Mouse (Mus musculus): Measurements from ENCODE around the gene Rnft1. TPM values are rescaled to one million over a fixed set of nuclear protein-coding genes. Genes with fewer than 3 reads are reported as not detected.

Gene Rnft1
- total and polyA plus RNA-seq, 3 experiments = 38.1 to 42.0 TPM; not detected in 1

DNA sequence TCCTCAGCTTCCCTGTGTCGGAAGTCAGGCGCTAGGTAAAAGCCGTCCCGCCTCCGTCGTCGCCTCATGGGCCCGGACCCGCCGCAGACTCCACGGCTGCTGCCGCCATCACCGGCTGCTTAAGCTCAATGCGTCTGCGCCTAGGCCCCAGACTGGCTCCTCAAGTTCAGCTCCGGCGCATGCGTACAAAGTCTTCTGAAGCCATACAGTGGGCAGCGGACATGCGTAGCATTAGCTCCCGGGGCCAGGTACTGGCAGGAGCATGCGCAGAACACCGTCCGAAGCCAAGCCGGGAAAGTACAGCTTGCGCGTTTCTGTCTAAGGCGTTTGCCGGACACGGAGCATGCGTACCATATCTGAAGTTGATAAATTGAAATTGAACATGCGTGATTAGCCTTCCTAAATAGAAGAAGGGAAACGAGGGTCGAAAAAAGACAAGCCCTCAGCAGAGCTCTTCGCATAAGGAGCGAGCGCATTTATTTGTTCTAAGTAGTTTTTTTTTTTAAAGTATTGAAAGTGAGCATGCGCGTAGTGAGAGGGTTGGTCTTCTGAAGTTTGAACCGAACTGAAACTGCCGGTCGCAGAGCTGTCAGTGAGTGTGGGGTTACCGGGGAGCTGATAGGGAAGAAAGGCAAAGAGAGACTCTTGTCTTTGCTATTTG, 60.3 kb downstream of the Rnft1 start, which contains the start of the genes Rps6kb1 and Tubd1 (continued):
- TF ChIP-seq POLR2AphosphoS2 (IDR thresholded peaks at IDR 0.05; ENCODE audit: low read length) = peak; percentile 96
- no peak for TF ChIP-seq MEF2A (IDR thresholded peaks at IDR 0.05; ENCODE audit: extremely low read depth, insufficient replicate concordance, low read depth, low read length, poor library complexity, severe bottlenecking)
- peak; percentile 94 for TF ChIP-seq MXI1 (IDR thresholded peaks at IDR 0.05; ENCODE audit: low read depth, low read length)
- TF ChIP-seq RAD21 (IDR thresholded peaks at IDR 0.05; ENCODE audit: low read depth, low read length) = no peak
- peak; percentile 91 for TF ChIP-seq ZNF384 (IDR thresholded peaks at IDR 0.05; ENCODE audit: low read depth, low read length)
- no peak for TF ChIP-seq JUND (IDR thresholded peaks at IDR 0.05; ENCODE audit: low read depth, low read length)
- peak; percentile 93 for TF ChIP-seq MYC (IDR thresholded peaks at IDR 0.05; ENCODE audit: low read depth, low read length)
- no peak for TF ChIP-seq POLR2AphosphoS5 (IDR thresholded peaks at IDR 0.05; ENCODE audit: borderline replicate concordance, low read depth, low read length)
- TF ChIP-seq ZC3H11A (IDR thresholded peaks at IDR 0.05; ENCODE audit: low read depth, low read length) = no peak
- TF ChIP-seq USF1 (IDR thresholded peaks at IDR 0.05; ENCODE audit: low read depth, low read length) = peak; percentile 60; the same call in 1 of the 2 replicates
- no peak for TF ChIP-seq MAFK (IDR thresholded peaks at IDR 0.05; ENCODE audit: borderline replicate concordance, low read depth, low read length)
- TF ChIP-seq UBTF (IDR thresholded peaks at IDR 0.05; ENCODE audit: borderline replicate concordance, insufficient read depth, low read depth, low read length) = no peak
- 0 out of 2 replicates have a peak, but pooled peaks have one; percentile 48 for TF ChIP-seq ETS1 (IDR thresholded peaks at IDR 0.05; ENCODE audit: low read depth, low read length)
- peak; percentile 65 for TF ChIP-seq GATA1 (IDR thresholded peaks at IDR 0.05; ENCODE audit: low read depth, low read length)
- peak; percentile 88; the same call in 1 of the 2 replicates for TF ChIP-seq NRF1 (IDR thresholded peaks at IDR 0.05; ENCODE audit: insufficient read depth, low read depth, low read length, poor library complexity, severe bottlenecking)
- TF ChIP-seq TCF12 (IDR thresholded peaks at IDR 0.05; ENCODE audit: low read depth, low read length) = peak; percentile 91
- TF ChIP-seq SIN3A (IDR thresholded peaks at IDR 0.05; ENCODE audit: low read length) = peak; percentile 96
- no peak for TF ChIP-seq USF2 (IDR thresholded peaks at IDR 0.05; ENCODE audit: borderline replicate concordance in 1 of 2, insufficient read depth in 1 of 2, low read depth in 1 of 2, low read length in 2 of 2)
- no peak for TF ChIP-seq SMC3 (IDR thresholded peaks at IDR 0.05; ENCODE audit: low read depth, low read length)
- peak; percentile 100 for TF ChIP-seq HCFC1 (IDR thresholded peaks at IDR 0.05; ENCODE audit: low read depth, low read length)

DNA sequence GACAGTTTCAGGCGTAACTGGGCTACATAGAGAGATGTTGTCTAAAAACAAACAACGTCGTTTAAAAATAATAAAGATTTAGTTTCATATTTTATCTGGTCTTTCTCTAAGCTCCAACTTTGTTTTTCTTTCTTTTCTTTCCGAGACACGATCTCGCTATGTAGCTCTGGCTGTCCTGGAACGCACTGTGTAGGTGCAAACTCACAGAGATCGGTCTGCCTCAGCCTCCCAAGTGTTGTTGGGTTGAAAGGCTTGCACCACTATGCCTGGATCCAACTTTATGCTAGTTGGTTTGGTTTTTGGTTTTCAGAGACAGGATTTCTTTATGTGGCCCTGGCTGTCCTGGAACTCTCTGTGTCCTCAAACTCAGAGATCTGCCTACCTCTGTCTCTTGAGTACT, 61.1 kb downstream of the Rnft1 start:
- DNase-seq (ENCODE audit: low read depth, low spot score) = peak; percentile 69
- H3K9ac ChIP-seq (ENCODE audit: control insufficient read depth, low read depth, low read length, poor library complexity, severe bottlenecking) = peak overlapping the region; percentile 82
- H3K9me3 ChIP-seq (replicated peaks; ENCODE audit: insufficient read depth, low read length) = no peaks in the 10 kb centered on the region
- peaks cover 8 to 12% of the 10 kb centered on the region in 2 experiments for H3K4me1 ChIP-seq (ENCODE audit: control insufficient read depth in 1 of 2, insufficient read depth in 2 of 2, low read length in 2 of 2)
- H3K27ac ChIP-seq (ENCODE audit: control insufficient read depth, low read depth, low read length) = peak overlapping the region; percentile 99
- no peak for TF ChIP-seq ZNF384 (IDR thresholded peaks at IDR 0.05; ENCODE audit: low read depth, low read length)
- TF ChIP-seq MAZ (IDR thresholded peaks at IDR 0.05; ENCODE audit: low read depth, low read length) = no peak
- no peak for TF ChIP-seq MAFK (IDR thresholded peaks at IDR 0.05; ENCODE audit: borderline replicate concordance, low read depth, low read length)
- peak; percentile 42; the same call in 1 of the 2 replicates for TF ChIP-seq RCOR1 (IDR thresholded peaks at IDR 0.05; ENCODE audit: low read depth, low read length)
- no peak for TF ChIP-seq BHLHE40 (IDR thresholded peaks at IDR 0.05; ENCODE audit: borderline replicate concordance, low read depth, low read length)
- no peak for TF ChIP-seq CTCF (IDR thresholded peaks at IDR 0.05 in 2 of 3, conservative IDR thresholded peaks at IDR 0.05 in 1 of 3; ENCODE audit: control insufficient read depth in 1 of 3, insufficient read depth in 1 of 3, low read depth in 2 of 3, low read length in 3 of 3, poor library complexity in 1 of 3, severe bottlenecking in 1 of 3)
- TF ChIP-seq CHD1 (IDR thresholded peaks at IDR 0.05; ENCODE audit: low read depth, low read length) = no peak
- 0 out of 2 replicates have a peak, but pooled peaks have one; percentile 7 for TF ChIP-seq E2F4 (IDR thresholded peaks at IDR 0.05; ENCODE audit: borderline replicate concordance, low read depth, low read length)
- TF ChIP-seq NRF1 (IDR thresholded peaks at IDR 0.05; ENCODE audit: insufficient read depth, low read depth, low read length, poor library complexity, severe bottlenecking) = no peak
- 0 out of 2 replicates have a peak, but pooled peaks have one; percentile 13 for TF ChIP-seq JUND (IDR thresholded peaks at IDR 0.05; ENCODE audit: low read depth, low read length)
- H3K36me3 ChIP-seq (ENCODE audit: control insufficient read depth in 1 of 2, insufficient read depth in 2 of 2, low read length in 2 of 2) = peaks cover 5 to 26% of the 10 kb centered on the region in 2 experiments
- H3K79me2 ChIP-seq (ENCODE audit: control insufficient read depth, insufficient read depth, low read length, poor library complexity) = peaks cover 47% of the 10 kb centered on the region
- peak overlapping the region; percentile 65 to 88 for H3K4me3 ChIP-seq (ENCODE audit: control insufficient read depth in 1 of 2, insufficient read depth in 1 of 2, low read depth in 2 of 2, low read length in 2 of 2)
- no peaks in the 10 kb centered on the region for H3K27me3 ChIP-seq (ENCODE audit: control insufficient read depth in 1 of 2, insufficient read depth in 2 of 2, low read length in 2 of 2)
